Mouse (Mus musculus): Measurements from ENCODE around the gene Limch1. TPM values are rescaled to one million over a fixed set of nuclear protein-coding genes. Genes with fewer than 3 reads are reported as not detected.
A peak's percentile ranks its signal among the peaks of the same experiment; 100 is the strongest.

Gene Limch1
- 106 and 115 TPM in 2 replicates for polyA plus RNA-seq (2015; fragmentation: Nextera tagmentation; extraction: Ambion mirVana)

GRCm38 (mm10) chr5:66745390-66745995 is at the start of gene Limch1:
TSS of gene Limch1 (plus strand) at chr5:66745827.
- Histone ChIP-seq H3K4me2 (peak within 1 kb of the TSS; percentile 94), H3K36me3 (no peaks in the 10 kb centered on the region), H3K27ac (peak within 1 kb of the TSS; percentile 66), H3K9ac (peak within 1 kb of the TSS; percentile 82), H3K4me3 (peak within 1 kb of the TSS; percentile 73), H3K27me3 (peaks cover 13% of the 10 kb centered on the region), H3K9me3 (no peaks in the 10 kb centered on the region), H3K4me1 (peaks cover 32% of the 10 kb centered on the region)
- WGBS = under 1% methylated on average over 43 of the region's 50 CpGs
- peak; percentile 63 for ATAC-seq (ENCODE audit: insufficient number of reproducible peaks, insufficient read depth, low FRiP score, low TSS enrichment, low read depth)

DNA sequence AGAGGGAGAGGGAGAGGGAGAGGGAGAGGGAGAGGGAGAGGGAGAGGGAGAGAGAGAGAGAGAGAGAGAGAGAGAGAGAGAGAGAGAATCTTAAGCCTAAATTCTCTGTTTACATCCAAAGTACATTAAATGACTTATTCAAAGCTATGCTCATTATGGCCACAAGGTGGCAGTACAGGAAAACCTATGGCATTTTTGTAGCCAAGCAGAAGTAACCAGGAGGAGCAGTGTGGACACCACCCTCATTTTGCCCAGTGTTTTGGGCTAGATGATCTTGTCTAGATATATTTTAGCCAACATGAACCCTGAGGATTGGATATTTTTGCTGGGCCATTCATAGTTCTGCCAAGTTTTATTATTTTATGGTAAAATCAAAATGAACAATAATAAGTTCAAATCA is 48.5 kb upstream of the Limch1 start:
- Histone ChIP-seq H3K36me3 (no peaks in the 10 kb centered on the region), H3K27me3 (no peaks in the 10 kb centered on the region), H3K4me1 (0 out of 2 replicates have a peak, but pooled peaks cover 5% of the 10 kb centered on the region), H3K4me2 (no peak overlapping the region), H3K9ac (no peak overlapping the region), H3K9me3 (no peaks in the 10 kb centered on the region), H3K4me3 (no peak overlapping the region), H3K27ac (no peak overlapping the region)
- ATAC-seq (ENCODE audit: insufficient number of reproducible peaks, insufficient read depth, low FRiP score, low TSS enrichment, low read depth) = no peak

GRCm38 (mm10) chr5:66699911-66700310 is 45.7 kb upstream of the Limch1 start:
- Histone ChIP-seq H3K4me3 (no peak overlapping the region), H3K4me1 (peaks cover 11% of the 10 kb centered on the region), H3K4me2 (no peak overlapping the region), H3K9me3 (no peaks in the 10 kb centered on the region), H3K27ac (no peak overlapping the region), H3K9ac (no peak overlapping the region), H3K27me3 (no peaks in the 10 kb centered on the region), H3K36me3 (no peaks in the 10 kb centered on the region)
- no peak for ATAC-seq (ENCODE audit: insufficient number of reproducible peaks, insufficient read depth, low FRiP score, low TSS enrichment, low read depth)
- 32% methylated on average over 6 of the region's 6 CpGs for WGBS

GRCm38 (mm10) chr5:66701951-66702350 is 43.7 kb upstream of the Limch1 start:
- Histone ChIP-seq H3K27me3 (no peaks in the 10 kb centered on the region), H3K27ac (no peak overlapping the region), H3K4me2 (no peak overlapping the region), H3K36me3 (no peaks in the 10 kb centered on the region), H3K4me1 (peaks cover 11% of the 10 kb centered on the region), H3K4me3 (no peak overlapping the region), H3K9ac (no peak overlapping the region), H3K9me3 (no peaks in the 10 kb centered on the region)
- WGBS = 86% methylated on average over 4 of the region's 4 CpGs
- ATAC-seq (ENCODE audit: insufficient number of reproducible peaks, insufficient read depth, low FRiP score, low TSS enrichment, low read depth) = no peak

DNA sequence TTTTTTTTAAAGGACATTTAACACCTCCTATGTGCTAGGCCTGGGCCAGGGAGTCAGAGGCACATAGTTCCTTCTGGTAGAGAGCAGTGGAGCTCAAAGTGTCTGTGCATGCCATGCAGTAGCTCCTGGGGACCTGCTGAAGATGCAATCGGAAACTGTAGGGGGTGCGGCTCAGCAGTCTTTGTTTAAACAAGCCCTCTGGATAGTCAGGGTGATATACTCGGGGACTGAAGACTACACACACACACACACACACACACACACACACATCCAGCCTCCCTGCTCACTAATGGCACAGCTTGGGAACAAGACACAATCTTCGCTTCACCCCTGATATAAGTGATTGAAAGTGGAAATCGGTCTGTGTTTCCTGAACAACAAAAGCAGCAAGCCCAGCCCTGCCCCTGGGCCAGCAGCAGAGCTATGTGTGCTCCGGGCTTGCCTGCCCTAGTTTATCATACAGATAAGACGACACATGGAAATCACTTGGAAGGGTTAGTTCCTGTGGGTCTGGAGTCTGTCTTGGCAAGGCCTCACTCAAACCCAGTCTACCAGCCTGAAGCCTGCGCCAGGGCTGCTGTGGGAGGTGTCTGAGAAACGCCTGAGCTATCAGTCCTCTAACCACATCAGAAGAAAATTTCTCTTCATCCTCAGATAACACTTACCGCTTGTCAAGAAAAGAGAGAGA is 42.2 kb upstream of the Limch1 start:
- peaks cover 11% of the 10 kb centered on the region for H3K4me1 ChIP-seq
- H3K9ac ChIP-seq = no peak overlapping the region
- no peak overlapping the region for H3K4me3 ChIP-seq
- no peak overlapping the region for H3K4me2 ChIP-seq
- ATAC-seq (ENCODE audit: insufficient number of reproducible peaks, insufficient read depth, low FRiP score, low TSS enrichment, low read depth) = no peak
- H3K27me3 ChIP-seq = no peaks in the 10 kb centered on the region
- no peak overlapping the region for H3K27ac ChIP-seq
- 42% methylated on average over 10 of the region's 10 CpGs for WGBS
- H3K36me3 ChIP-seq = no peaks in the 10 kb centered on the region
- H3K9me3 ChIP-seq = no peaks in the 10 kb centered on the region

DNA sequence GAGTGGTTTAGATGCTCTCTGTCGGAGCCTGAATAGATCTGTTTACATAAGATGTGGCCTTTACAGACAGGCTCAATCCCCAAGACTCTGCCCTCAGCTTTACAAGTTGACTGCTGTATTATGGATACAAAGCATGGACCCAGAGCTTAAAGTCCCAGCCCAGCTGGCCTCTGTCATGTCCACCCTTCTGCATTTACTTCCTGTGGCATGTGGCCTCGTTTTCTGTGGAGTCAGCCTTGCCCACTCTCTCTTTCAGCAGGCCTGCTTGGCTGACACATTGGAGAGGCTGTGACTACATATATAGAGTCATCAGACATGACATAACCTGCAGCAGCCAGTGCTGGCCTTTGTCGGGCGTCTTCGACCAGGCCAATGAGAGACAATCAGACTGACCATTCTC is 37.8 kb upstream of the Limch1 start:
- Histone ChIP-seq H3K4me1 (peaks cover 7% of the 10 kb centered on the region), H3K9me3 (no peaks in the 10 kb centered on the region), H3K27ac (no peak overlapping the region), H3K4me3 (no peak overlapping the region), H3K36me3 (no peaks in the 10 kb centered on the region), H3K9ac (no peak overlapping the region), H3K4me2 (no peak overlapping the region), H3K27me3 (no peaks in the 10 kb centered on the region)
- ATAC-seq (ENCODE audit: insufficient number of reproducible peaks, insufficient read depth, low FRiP score, low TSS enrichment, low read depth) = no peak
- 85% methylated on average over 5 of the region's 5 CpGs for WGBS

GRCm38 (mm10) chr5:66710445-66711019 is 35.1 kb upstream of the Limch1 start:
- Histone ChIP-seq H3K36me3 (no peaks in the 10 kb centered on the region), H3K4me1 (peaks cover 11% of the 10 kb centered on the region; the same call in 1 of the 2 replicates), H3K27ac (no peak overlapping the region), H3K9me3 (no peaks in the 10 kb centered on the region), H3K4me3 (no peak overlapping the region), H3K9ac (no peak overlapping the region), H3K27me3 (no peaks in the 10 kb centered on the region), H3K4me2 (no peak overlapping the region)
- WGBS = 13% methylated on average over 4 of the region's 4 CpGs
- ATAC-seq (ENCODE audit: insufficient number of reproducible peaks, insufficient read depth, low FRiP score, low TSS enrichment, low read depth) = no peak

DNA sequence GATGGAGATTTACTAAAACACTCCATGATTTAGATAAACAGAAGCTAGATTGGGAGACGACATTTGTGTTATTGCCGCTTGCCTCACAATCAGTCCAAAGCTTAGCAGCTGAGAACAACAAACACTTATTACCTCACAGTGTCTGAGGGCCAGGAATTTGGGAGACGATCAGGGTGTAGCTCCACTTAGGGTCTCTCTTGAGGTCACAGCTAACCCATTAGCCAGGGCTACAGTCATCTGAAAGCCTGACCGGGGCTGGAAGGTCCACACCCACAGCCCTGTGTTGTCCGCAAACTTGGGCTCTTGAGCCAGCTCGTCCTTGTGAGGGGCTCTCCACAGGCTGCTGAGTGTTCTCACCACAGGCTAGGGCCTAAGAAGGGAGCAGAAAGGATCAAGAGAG is 32.8 kb upstream of the Limch1 start:
- Histone ChIP-seq H3K27me3 (no peaks in the 10 kb centered on the region), H3K9ac (no peak overlapping the region), H3K36me3 (no peaks in the 10 kb centered on the region), H3K9me3 (no peaks in the 10 kb centered on the region), H3K4me3 (no peak overlapping the region), H3K4me1 (peaks cover 21% of the 10 kb centered on the region), H3K4me2 (no peak overlapping the region), H3K27ac (no peak overlapping the region)
- 82% methylated on average over 6 of the region's 6 CpGs for WGBS
- ATAC-seq (ENCODE audit: insufficient number of reproducible peaks, insufficient read depth, low FRiP score, low TSS enrichment, low read depth) = no peak

DNA sequence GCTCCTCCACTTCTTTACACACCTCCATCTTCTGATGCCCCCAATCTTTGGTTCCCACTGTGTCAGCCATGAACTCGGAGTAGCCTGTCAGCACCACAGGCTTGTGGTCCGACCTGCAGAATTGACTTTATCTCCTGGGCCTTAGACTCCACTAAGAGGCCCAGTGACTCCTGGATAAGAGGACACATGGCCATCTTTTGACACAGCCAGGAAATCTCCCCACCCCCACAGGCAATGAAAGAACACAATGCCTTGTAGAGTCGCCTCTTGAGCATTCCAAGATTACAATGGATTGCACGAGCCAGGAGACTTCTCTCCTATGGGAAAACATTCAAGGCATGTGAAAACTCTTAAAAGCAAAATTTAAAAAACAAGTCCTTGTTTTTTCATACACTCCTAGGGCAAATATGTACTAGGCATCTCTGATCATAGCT is 30.1 kb upstream of the Limch1 start:
- Histone ChIP-seq H3K27ac (no peak overlapping the region), H3K27me3 (no peaks in the 10 kb centered on the region), H3K9me3 (no peaks in the 10 kb centered on the region), H3K9ac (no peak overlapping the region), H3K36me3 (no peaks in the 10 kb centered on the region), H3K4me1 (peaks cover 34% of the 10 kb centered on the region), H3K4me3 (no peak overlapping the region), H3K4me2 (no peak overlapping the region)
- 65% methylated on average over 4 of the region's 4 CpGs for WGBS
- no peak for ATAC-seq (ENCODE audit: insufficient number of reproducible peaks, insufficient read depth, low FRiP score, low TSS enrichment, low read depth)

- H3K9me3 ChIP-seq = no peaks in the 10 kb centered on the region
- H3K27me3 ChIP-seq = no peaks in the 10 kb centered on the region
- H3K4me1 ChIP-seq = peaks cover 56% of the 10 kb centered on the region
- ATAC-seq (ENCODE audit: insufficient number of reproducible peaks, insufficient read depth, low FRiP score, low TSS enrichment, low read depth) = no peak
- 29% methylated on average over 4 of the region's 4 CpGs for WGBS
- H3K4me2 ChIP-seq = no peak overlapping the region
- no peaks in the 10 kb centered on the region for H3K36me3 ChIP-seq
- H3K4me3 ChIP-seq = no peak overlapping the region
- peak overlapping the region; percentile 28; the same call in 1 of the 2 replicates for H3K27ac ChIP-seq
- H3K9ac ChIP-seq = no peak overlapping the region
Observed at GRCm38 (mm10) chr5:66717931-66718330, 27.7 kb upstream of the Limch1 start.

DNA sequence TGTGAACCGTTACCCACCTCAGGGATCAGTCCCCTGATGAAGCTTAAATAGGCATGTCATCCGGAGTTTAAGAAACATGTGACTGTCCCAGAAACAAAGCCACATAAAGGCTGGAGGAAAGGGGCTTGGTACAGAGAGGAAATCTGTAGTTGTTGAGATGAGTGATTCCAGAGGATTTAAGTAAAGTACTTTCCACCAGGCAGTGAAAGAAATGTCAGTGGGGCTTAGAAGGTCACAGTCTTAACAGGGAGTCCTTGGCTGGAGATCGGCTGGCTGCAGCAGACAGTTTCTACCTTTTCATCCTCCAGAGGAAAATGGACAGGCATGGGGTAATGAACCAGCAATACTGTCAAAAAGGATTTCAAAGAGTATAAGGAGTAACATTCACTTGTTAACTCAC is 27.2 kb upstream of the Limch1 start:
- 15% methylated on average over 3 of the region's 3 CpGs for WGBS
- peaks cover 60% of the 10 kb centered on the region for H3K4me1 ChIP-seq

DNA sequence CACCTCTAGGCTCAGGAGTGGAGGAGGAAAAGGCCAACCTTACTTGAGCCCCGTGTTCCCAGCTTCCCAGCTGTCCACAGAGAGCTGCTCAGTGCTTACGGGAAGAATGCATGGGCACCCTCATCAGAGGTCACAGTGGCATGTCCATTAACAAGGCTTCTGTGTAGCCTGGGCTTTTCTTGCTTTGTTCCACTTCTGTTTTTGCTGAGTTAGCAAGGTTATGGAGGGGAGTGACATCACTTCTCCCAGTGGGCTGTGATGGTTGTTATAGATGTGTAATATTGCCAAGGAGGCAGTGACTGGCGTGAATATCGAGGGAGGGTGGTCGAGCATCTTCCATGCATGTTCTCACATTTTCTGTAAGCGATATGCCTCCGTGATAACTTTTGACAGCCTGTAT is 26.7 kb upstream of the Limch1 start:
- WGBS = 64% methylated on average over 7 of the region's 7 CpGs
- peaks cover 60% of the 10 kb centered on the region for H3K4me1 ChIP-seq
- no peak overlapping the region for H3K4me3 ChIP-seq
- no peaks in the 10 kb centered on the region for H3K27me3 ChIP-seq
- no peak overlapping the region for H3K4me2 ChIP-seq
- no peaks in the 10 kb centered on the region for H3K36me3 ChIP-seq
- no peak for ATAC-seq (ENCODE audit: insufficient number of reproducible peaks, insufficient read depth, low FRiP score, low TSS enrichment, low read depth)
- no peak overlapping the region for H3K27ac ChIP-seq
- H3K9me3 ChIP-seq = no peaks in the 10 kb centered on the region
- no peak overlapping the region for H3K9ac ChIP-seq

More for the DNA sequence above, 27.2 kb upstream of the Limch1 start:
- H3K4me3 ChIP-seq = no peak overlapping the region
- peak overlapping the region; percentile 18; the same call in 1 of the 2 replicates for H3K27ac ChIP-seq
- H3K9me3 ChIP-seq = no peaks in the 10 kb centered on the region
- no peaks in the 10 kb centered on the region for H3K27me3 ChIP-seq
- H3K36me3 ChIP-seq = no peaks in the 10 kb centered on the region
- H3K9ac ChIP-seq = no peak overlapping the region
- no peak for ATAC-seq (ENCODE audit: insufficient number of reproducible peaks, insufficient read depth, low FRiP score, low TSS enrichment, low read depth)
- no peak overlapping the region for H3K4me2 ChIP-seq

Data from embryonic facial prominence, embryonic 13.5 days (tissue).